Mouse (Mus musculus): ENCODE data around the gene Olfr397. TPM values are rescaled to one million over a fixed set of nuclear protein-coding genes. Genes with fewer than 3 reads are reported as not detected.

Olfr397 gene
- not detected for total RNA-seq (2021)
- long read RNA-seq, experiment 1, result 0 reads
- long read RNA-seq, experiment 2, result 0 reads

DNA sequence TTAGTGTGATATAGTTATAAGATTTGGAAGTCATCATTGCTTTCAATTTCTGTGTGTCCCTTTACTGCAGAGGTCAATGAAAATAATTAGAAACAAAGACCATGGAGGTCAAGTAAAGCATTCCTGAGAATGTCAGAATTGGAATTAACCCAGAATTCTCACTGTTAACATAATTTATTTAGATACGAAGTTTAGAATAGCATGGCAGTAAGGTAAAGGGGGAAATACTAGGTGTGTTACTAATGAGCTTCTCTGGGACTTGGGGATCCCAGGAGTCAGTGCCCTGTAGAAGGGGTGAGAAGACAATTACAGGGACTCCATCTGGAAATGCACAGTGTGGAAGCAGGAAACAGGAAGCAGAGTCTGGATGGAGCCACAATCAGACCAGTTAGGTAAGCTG lies at the start of gene Olfr397:
Olfr397 (plus strand) TSS at position 301 of the 400 bp plus-strand sequence.
- DNase-seq (ENCODE audit: low spot score in 2 of 2), result no peak
- intact Hi-C loops (cut with DNase I), result no loop called here

DNA sequence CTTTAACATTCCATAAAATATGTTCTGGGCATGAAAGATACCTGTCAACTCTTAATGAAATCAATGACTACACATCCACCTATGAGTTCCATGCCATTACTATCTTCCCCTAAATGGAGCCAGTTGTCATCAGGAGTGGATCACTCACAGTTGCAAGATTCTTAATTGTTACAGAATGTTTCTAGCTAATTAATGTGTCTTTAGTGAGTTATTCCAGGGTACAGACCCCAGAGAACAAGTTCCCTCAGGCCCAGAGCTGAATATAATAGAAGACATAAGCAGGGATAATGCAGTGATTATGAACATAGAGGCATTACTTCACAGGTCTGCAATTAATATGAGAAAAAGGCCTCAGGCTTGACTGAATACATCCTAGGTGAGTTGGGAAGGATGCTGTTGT lies 24.2 kb upstream of the Olfr397 start, which contains the start of gene Olfr23:
Olfr23 (plus strand) TSS at position 301 of the 400 bp plus-strand sequence.
- intact Hi-C loops (cut with DNase I), result no loop called here

DNA sequence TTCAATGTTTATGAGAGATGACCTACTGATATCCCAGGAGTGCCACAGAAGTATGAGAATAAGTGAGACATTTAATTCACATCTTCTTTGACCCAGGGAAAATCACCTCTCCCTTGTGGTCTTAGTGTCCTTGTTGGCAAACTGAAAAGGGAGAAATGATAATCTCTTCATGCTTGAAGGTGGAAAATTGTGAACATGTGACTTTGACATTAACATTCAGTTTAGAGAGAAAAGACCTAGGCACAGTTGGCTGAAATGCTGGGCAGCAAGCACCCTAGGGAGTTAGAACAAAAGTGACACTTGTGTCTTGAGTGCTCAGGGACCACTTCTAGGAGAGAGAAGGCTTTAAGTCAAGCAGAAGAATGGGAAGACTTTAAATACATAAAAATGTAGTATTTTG lies 29.7 kb downstream of the Olfr397 start, which contains the start of gene Olfr398:
Olfr398 (minus strand) TSS at position 101 of the 400 bp plus-strand sequence.
- no peak for DNase-seq (ENCODE audit: low spot score in 2 of 2)

More for the DNA sequence above, 24.2 kb upstream of the Olfr397 start, which contains the start of gene Olfr23:
- no peak for DNase-seq (ENCODE audit: low spot score in 2 of 2)

DNA sequence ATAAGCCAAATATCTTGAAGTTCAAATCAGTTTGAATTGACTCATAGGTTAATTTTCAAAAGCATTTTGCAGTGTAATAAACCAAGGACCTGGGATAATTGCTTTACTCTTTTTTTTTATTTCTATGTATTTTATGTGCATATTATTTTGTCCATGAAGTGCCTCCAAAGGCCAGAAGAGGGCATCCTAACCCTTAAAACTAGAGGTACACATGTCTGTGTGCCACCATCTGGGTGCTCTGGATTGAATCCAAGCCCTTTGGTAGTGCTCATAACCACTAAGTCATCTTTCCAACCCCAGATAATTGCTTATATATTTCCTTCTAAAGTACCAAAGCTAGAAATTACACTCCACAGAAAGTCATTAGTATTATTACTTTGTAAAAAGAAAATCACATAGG lies 32.5 kb downstream of the Olfr397 start:
- intact Hi-C loops (cut with DNase I), result no loop called here
- no peak for DNase-seq (ENCODE audit: low spot score in 2 of 2)

More for the DNA sequence above, 29.7 kb downstream of the Olfr397 start, which contains the start of gene Olfr398:
- intact Hi-C loops (cut with DNase I), result no loop called here

Other genes starting within 250 kb of the Olfr397 start
- gene Olfr389, start 180.1 kb upstream of the Olfr397 start, total RNA-seq (2021), result not detected
- not detected for gene Olfr390, start 177.9 kb upstream of the Olfr397 start, total RNA-seq (2021)
- not detected for gene Olfr391-ps, start 157.8 kb upstream of the Olfr397 start, total RNA-seq (2021)
- gene Olfr392, start 143.8 kb upstream of the Olfr397 start, total RNA-seq (2021), result not detected
- gene Olfr393, start 109.4 kb upstream of the Olfr397 start, total RNA-seq (2021), result not detected
- gene Olfr394, start 70.0 kb upstream of the Olfr397 start, total RNA-seq (2021), result not detected
- gene Olfr395, start 51.5 kb upstream of the Olfr397 start, total RNA-seq (2021), result not detected
- not detected for gene Olfr23, start 24.1 kb upstream of the Olfr397 start, total RNA-seq (2021)
- not detected for gene Olfr398, start 29.6 kb downstream of the Olfr397 start, total RNA-seq (2021)
- not detected for gene Olfr139, start 95.7 kb downstream of the Olfr397 start, total RNA-seq (2021)
- not detected for gene Olfr399, start 95.8 kb downstream of the Olfr397 start, total RNA-seq (2021)
- gene Zfp616, start 109.1 kb downstream of the Olfr397 start, total RNA-seq (2021), result not detected
- gene Olfr401, start 152.9 kb downstream of the Olfr397 start, total RNA-seq (2021), result not detected
- gene Olfr402, start 192.7 kb downstream of the Olfr397 start, total RNA-seq (2021), result not detected
- not detected for gene Olfr403, start 225.4 kb downstream of the Olfr397 start, total RNA-seq (2021)

Measured in left cerebral cortex, postnatal 14 days (tissue).